Mouse (Mus musculus) embryonic facial prominence, embryonic 11.5 days (tissue): ENCODE results near the gene Glg1. TPM values are rescaled to one million over a fixed set of nuclear protein-coding genes. Genes with fewer than 3 reads are reported as not detected.

Experiments used
- ATAC-seq: fragments of 200-750 bp; cut with Nextera tagmentation; replicated peaks from 2 replicates; pipeline ENCODE4 v1.8.0; 2017; ENCODE audit warnings: low read depth; ENCODE audit not compliant: insufficient number of reproducible peaks, low FRiP score, low TSS enrichment
- DNase-seq: peaks from one replicate; pipeline ENCODE4 v3.0.0-alpha.2; 2015; ENCODE audit warnings: low spot score
- H3K27ac ChIP-seq: fragments of 300-500 bp; sonication (generic); replicated peaks from 2 replicates; pipeline ENCODE4 v1.5.1; 2014; ENCODE audit warnings: mild to moderate bottlenecking, low read depth, low read length, control low read depth
- H3K27me3 ChIP-seq: fragments of 300-500 bp; sonication (generic); 2 replicates; pipeline ENCODE4 v1.6.1; 2014; ENCODE audit warnings: mild to moderate bottlenecking, low read length, moderate library complexity, mixed read lengths; ENCODE audit not compliant: control insufficient read depth, insufficient read depth
- H3K36me3 ChIP-seq: fragments of 300-500 bp; sonication (generic); replicated peaks from 2 replicates; pipeline ENCODE4 v1.6.1; 2014; ENCODE audit warnings: low read depth, mild to moderate bottlenecking, low read length, moderate library complexity, mixed read lengths; ENCODE audit not compliant: control insufficient read depth, insufficient read depth
- H3K4me1 ChIP-seq: fragments of 300-500 bp; sonication (generic); 2 replicates; pipeline ENCODE4 v1.6.1; 2014; ENCODE audit warnings: low read length, mixed read lengths; ENCODE audit not compliant: control insufficient read depth, insufficient read depth
- H3K4me2 ChIP-seq: fragments of 300-500 bp; sonication (generic); 2 replicates; pipeline ENCODE4 v1.6.1; 2014; ENCODE audit warnings: low read depth, mild to moderate bottlenecking, control low read depth, low read length, moderate library complexity
- H3K4me3 ChIP-seq: fragments of 300-500 bp; sonication (generic); 2 replicates; pipeline ENCODE4 v1.5.1; 2014; ENCODE audit warnings: low read depth, low read length, control low read depth
- H3K9ac ChIP-seq: fragments of 300-500 bp; sonication (generic); replicated peaks from 2 replicates; pipeline ENCODE4 v1.6.1; 2014; ENCODE audit warnings: mild to moderate bottlenecking, control low read depth, low read length
- H3K9me3 ChIP-seq: fragments of 300-500 bp; sonication (generic); replicated peaks from 2 replicates; pipeline ENCODE4 v1.6.1; 2016; ENCODE audit warnings: mild to moderate bottlenecking, low read length, inconsistent platforms, mixed read lengths; ENCODE audit not compliant: control insufficient read depth
- WGBS: fragments of 180-500 bp; shearing (Covaris S2); extraction: QIAGEN DNeasy Blood & Tissue Kit; methylation state at CpG from one replicate; pipeline ENCODE4 v1.1.7; 2014; 5-methylcytosine and 5-hydroxymethylcytosine counted together
- microRNA-seq: library from miRNA; unstranded; fragments of <30 nt; microRNA quantifications from one replicate; pipeline ENCODE4, GENCODE M21; 2016; ENCODE audit warnings: borderline number of aligned reads
- polyA plus RNA-seq: library from polyadenylated mRNA; unstranded; fragments of >200 nt; fragmentation: Nextera tagmentation; extraction: Ambion mirVana; gene quantifications from 2 replicates; pipeline ENCODE4 v1.2.1, GENCODE M21; 2014

The Glg1 gene
- polyA plus RNA-seq, 1 experiment from 2014 or later = 75.6 TPM

- no peaks in the 10 kb centered on the region for H3K9me3 ChIP-seq
- 91% methylated on average over 3 of the region's 3 CpGs for WGBS
- no peak overlapping the region for H3K27ac ChIP-seq
- no peak overlapping the region for H3K4me3 ChIP-seq
- no peak overlapping the region for H3K4me2 ChIP-seq
- no peaks in the 10 kb centered on the region for H3K27me3 ChIP-seq
- no peak overlapping the region for H3K9ac ChIP-seq
- no peak for DNase-seq
- ATAC-seq = no peak
- H3K4me1 ChIP-seq = no peaks in the 10 kb centered on the region
- H3K36me3 ChIP-seq = peaks cover 4% of the 10 kb centered on the region
Measured at GRCm38 (mm10) chr8:111119481-111119880, 139.5 kb downstream of the Glg1 start.

GRCm38 (mm10) chr8:111114891-111115290 is 144.1 kb downstream of the Glg1 start:
- no peak overlapping the region for H3K27ac ChIP-seq
- no peak overlapping the region for H3K4me3 ChIP-seq
- no peak for ATAC-seq
- H3K27me3 ChIP-seq = no peaks in the 10 kb centered on the region
- 93% methylated on average over 5 of the region's 5 CpGs for WGBS
- no peak for DNase-seq
- H3K4me1 ChIP-seq = no peaks in the 10 kb centered on the region
- no peak overlapping the region for H3K9ac ChIP-seq
- H3K9me3 ChIP-seq = no peaks in the 10 kb centered on the region
- peaks cover 4% of the 10 kb centered on the region for H3K36me3 ChIP-seq
- H3K4me2 ChIP-seq = no peak overlapping the region

Small RNA genes lying within 50 kb of the gene (microRNA-seq; reads per million reads assigned to microRNA genes)
- gene Gm23193 = not detected

Other genes with a start within 250 kb of the Glg1 start
- 4.5 and 6.5 TPM in 2 replicates for gene Ddx19b, start 227.5 kb downstream of the Glg1 start, polyA plus RNA-seq
- gene Aars, start 226.1 kb downstream of the Glg1 start, polyA plus RNA-seq = 60.9 and 68.6 TPM in 2 replicates
- 31.2 and 39.6 TPM in 2 replicates for gene Exosc6, start 202.9 kb downstream of the Glg1 start, polyA plus RNA-seq
- gene Clec18a, start 166.8 kb downstream of the Glg1 start, polyA plus RNA-seq = 2.2 and 5.5 TPM in 2 replicates
- gene Pdpr, start 164.6 kb downstream of the Glg1 start, polyA plus RNA-seq = 5.5 and 5.6 TPM in 2 replicates
- 95.7 and 96.7 TPM in 2 replicates for gene Rfwd3, start 41.0 kb upstream of the Glg1 start, polyA plus RNA-seq
- 0.14 and 0.82 TPM in 2 replicates for gene Mlkl, start 79.0 kb upstream of the Glg1 start, polyA plus RNA-seq
- gene Fa2h, start 134.6 kb upstream of the Glg1 start, polyA plus RNA-seq = not detected in 2 replicates